Mouse (Mus musculus) stomach, embryonic 16.5 days (tissue): ENCODE data around the gene Ebf1. TPM values are rescaled to one million over a fixed set of nuclear protein-coding genes. Genes with fewer than 3 reads are reported as not detected.
A peak's percentile ranks its signal among the peaks of the same experiment; 100 is the strongest.

ENCODE experiments used
- ATAC-seq: fragments of 200-750 bp; cut with Nextera tagmentation; 2 replicates; pipeline ENCODE4 v1.8.0; 2017; ENCODE audit warnings: moderate number of reproducible peaks, moderate TSS enrichment; ENCODE audit not compliant: insufficient read depth, low FRiP score
- H3K27ac ChIP-seq: fragments of 300-500 bp; sonication (generic); 2 replicates; pipeline ENCODE4 v1.5.1; 2014; ENCODE audit warnings: low read length
- H3K27me3 ChIP-seq: fragments of 300-500 bp; sonication (generic); 2 replicates; pipeline ENCODE4 v1.6.1; 2014; ENCODE audit warnings: low read length, control low read depth, mixed read lengths; ENCODE audit not compliant: control insufficient read depth, insufficient read depth
- H3K36me3 ChIP-seq: fragments of 300-500 bp; sonication (generic); 2 replicates; pipeline ENCODE4 v1.6.1; 2014; ENCODE audit warnings: low read length; ENCODE audit not compliant: control insufficient read depth, insufficient read depth
- H3K4me1 ChIP-seq: fragments of 300-500 bp; sonication (generic); 2 replicates; pipeline ENCODE4 v1.6.1; 2014; ENCODE audit warnings: low read length, control low read depth, mixed read lengths; ENCODE audit not compliant: control insufficient read depth, insufficient read depth
- H3K4me2 ChIP-seq: fragments of 300-500 bp; sonication (generic); 2 replicates; pipeline ENCODE4 v1.6.1; 2014; ENCODE audit warnings: low read depth, low read length, mixed read lengths
- H3K4me3 ChIP-seq: fragments of 300-500 bp; sonication (generic); replicated peaks from 2 replicates; pipeline ENCODE4 v1.5.1; 2014; ENCODE audit warnings: mild to moderate bottlenecking, low read length
- H3K9ac ChIP-seq: fragments of 300-500 bp; sonication (generic); 2 replicates; pipeline ENCODE4 v1.6.1; 2014; ENCODE audit warnings: low read length
- H3K9me3 ChIP-seq: fragments of 300-500 bp; sonication (generic); replicated peaks from 2 replicates; pipeline ENCODE4 v1.6.1; 2016; ENCODE audit warnings: low read length, control low read depth; ENCODE audit not compliant: control insufficient read depth
- WGBS: fragments of 180-500 bp; shearing (Covaris S2); extraction: QIAGEN DNeasy Blood & Tissue Kit; methylation state at CpG from one replicate; pipeline ENCODE4 v1.1.7; 2014; 5-methylcytosine and 5-hydroxymethylcytosine counted together
- polyA plus RNA-seq: library from polyadenylated mRNA; unstranded; fragments of >200 nt; fragmentation: Nextera tagmentation; extraction: Ambion mirVana; gene quantifications from 2 replicates; pipeline ENCODE4 v1.2.1, GENCODE M21; 2015

The Ebf1 gene
- polyA plus RNA-seq, 1 experiment from 2014 or later: 12.4 TPM

DNA sequence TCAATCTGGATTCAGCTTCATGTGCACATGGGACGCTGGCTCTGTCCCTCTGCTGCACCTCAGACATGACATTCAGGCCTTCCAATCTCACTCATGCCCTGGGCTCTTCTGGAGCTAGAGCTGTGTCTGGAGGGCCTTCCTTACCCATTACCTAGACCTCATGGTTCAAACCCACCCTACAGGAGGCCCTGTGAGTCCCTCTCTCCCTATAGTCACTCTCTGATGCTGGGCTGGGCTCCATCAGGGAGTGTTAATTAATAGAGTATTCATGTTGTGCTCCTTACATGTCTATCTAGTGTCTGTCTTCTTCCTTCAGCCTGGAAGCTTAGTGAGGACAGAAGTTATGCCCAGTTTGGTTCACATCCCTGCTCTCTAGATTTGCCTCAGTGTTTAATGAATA is 88.7 kb downstream of the Ebf1 start:
- Histone ChIP-seq H3K4me2 (no peak overlapping the region), H3K9me3 (no peaks in the 10 kb centered on the region), H3K27ac (no peak overlapping the region), H3K27me3 (no peaks in the 10 kb centered on the region), H3K4me3 (no peak overlapping the region), H3K36me3 (no peaks in the 10 kb centered on the region), H3K4me1 (peaks cover 3% of the 10 kb centered on the region; the same call in 1 of the 2 replicates), H3K9ac (no peak overlapping the region)
- WGBS: 96% methylated on average over 1 of the region's 1 CpGs
- ATAC-seq: no peak

DNA sequence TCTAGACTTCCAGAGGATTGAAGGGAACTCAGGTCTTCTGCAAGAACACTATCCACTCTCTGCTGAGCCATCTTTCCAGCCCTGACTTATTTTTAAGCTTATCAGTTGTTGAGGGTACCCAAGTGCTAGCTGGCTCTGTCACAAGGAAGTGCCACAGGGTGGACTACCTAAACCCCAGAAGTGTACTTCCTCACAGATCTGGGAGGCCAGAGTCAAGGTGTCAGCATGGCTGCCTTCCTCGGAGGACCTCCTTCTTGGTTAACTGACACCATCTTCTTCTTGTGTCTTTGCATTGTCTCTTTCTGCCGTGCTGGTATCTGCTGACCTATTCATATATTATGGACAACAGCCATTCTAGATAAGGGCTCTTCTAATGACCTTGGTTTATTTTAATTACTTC is 89.3 kb downstream of the Ebf1 start:
- H3K9ac ChIP-seq: no peak overlapping the region
- 64% methylated on average over 2 of the region's 2 CpGs for WGBS

DNA sequence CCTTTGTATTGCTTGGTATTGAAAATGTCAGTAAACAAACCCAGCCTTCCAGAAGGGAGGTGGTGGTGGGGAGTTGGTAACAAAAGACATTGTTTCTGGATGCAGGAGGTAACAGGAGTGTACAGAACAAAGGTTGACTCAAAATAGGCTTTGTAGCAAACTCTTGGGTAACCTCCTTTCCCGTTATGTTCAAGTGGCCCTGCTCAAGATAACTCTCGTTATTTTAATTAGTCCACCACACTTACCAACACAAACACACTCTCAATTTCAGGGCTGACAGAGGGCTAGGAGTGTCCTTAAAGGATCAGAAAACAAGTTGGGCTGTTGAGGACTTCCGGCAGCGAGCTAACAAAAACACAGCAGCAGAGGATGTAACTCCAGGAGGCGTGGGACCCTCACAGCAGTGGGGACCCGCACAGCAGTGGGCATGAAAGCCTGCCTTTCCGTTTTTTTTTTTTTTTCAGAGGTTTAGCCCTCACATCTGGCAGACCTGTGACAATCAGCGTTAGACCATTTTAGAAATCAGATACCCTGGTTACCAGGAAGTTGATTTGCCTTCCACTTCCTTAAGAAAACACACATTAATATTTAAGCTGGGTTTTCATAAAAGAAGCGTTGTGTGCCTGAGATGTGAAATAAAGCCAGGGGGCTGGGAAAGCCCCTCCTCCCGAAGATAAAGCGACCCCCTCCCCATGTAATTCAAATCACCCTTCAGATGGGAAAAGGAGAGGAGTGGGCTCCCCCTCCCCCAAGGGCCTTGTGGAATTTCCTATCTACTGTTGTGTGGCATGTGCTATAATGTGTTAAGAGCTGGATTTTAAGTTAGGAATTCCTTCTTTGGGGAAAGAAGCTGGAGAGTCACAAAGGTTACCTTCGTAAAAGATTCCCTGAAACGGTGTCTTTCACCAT is 90.5 kb downstream of the Ebf1 start:
- Histone ChIP-seq H3K4me3 (no peak overlapping the region), H3K36me3 (no peaks in the 10 kb centered on the region), H3K4me2 (peak overlapping the region; percentile 39), H3K27me3 (no peaks in the 10 kb centered on the region), H3K9me3 (no peaks in the 10 kb centered on the region), H3K9ac (no peak overlapping the region), H3K27ac (0 out of 2 replicates have a peak overlapping the region, but pooled peaks have one; percentile 12), H3K4me1 (peaks cover 3% of the 10 kb centered on the region; the same call in 1 of the 2 replicates)
- 24% methylated on average over 13 of the region's 13 CpGs for WGBS
- no peak for ATAC-seq

More for the DNA sequence above, 89.3 kb downstream of the Ebf1 start:
- Histone ChIP-seq H3K9me3 (no peaks in the 10 kb centered on the region), H3K36me3 (no peaks in the 10 kb centered on the region), H3K4me2 (no peak overlapping the region), H3K4me3 (no peak overlapping the region), H3K4me1 (peaks cover 3% of the 10 kb centered on the region; the same call in 1 of the 2 replicates), H3K27ac (no peak overlapping the region), H3K27me3 (no peaks in the 10 kb centered on the region)
- ATAC-seq: no peak

DNA sequence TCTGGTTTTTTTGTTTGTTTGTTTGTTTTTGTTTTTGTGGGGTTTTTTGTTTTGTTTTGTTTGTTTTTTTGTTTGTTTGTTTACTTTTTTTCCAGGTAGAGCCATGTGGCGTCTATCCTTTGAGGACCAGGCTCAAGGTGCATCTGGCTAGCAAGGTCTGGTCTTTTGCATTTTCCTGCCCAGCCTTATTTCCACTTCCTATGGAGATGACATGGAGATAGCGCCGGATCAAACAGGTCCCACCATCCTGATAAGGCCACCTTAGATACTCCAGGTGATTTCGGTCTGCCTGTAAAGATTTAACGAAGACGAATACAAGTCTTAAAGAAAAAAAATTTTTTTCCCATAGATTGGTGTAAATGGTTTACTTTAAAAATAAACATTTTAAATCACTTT is 91.2 kb downstream of the Ebf1 start:
- ATAC-seq: no peak
- no peak overlapping the region for H3K4me3 ChIP-seq
- WGBS: 61% methylated on average over 6 of the region's 6 CpGs
- no peak overlapping the region for H3K27ac ChIP-seq
- H3K9ac ChIP-seq: no peak overlapping the region
- no peak overlapping the region for H3K4me2 ChIP-seq
- no peaks in the 10 kb centered on the region for H3K9me3 ChIP-seq
- H3K36me3 ChIP-seq: no peaks in the 10 kb centered on the region
- peaks cover 3% of the 10 kb centered on the region; the same call in 1 of the 2 replicates for H3K4me1 ChIP-seq
- no peaks in the 10 kb centered on the region for H3K27me3 ChIP-seq

DNA sequence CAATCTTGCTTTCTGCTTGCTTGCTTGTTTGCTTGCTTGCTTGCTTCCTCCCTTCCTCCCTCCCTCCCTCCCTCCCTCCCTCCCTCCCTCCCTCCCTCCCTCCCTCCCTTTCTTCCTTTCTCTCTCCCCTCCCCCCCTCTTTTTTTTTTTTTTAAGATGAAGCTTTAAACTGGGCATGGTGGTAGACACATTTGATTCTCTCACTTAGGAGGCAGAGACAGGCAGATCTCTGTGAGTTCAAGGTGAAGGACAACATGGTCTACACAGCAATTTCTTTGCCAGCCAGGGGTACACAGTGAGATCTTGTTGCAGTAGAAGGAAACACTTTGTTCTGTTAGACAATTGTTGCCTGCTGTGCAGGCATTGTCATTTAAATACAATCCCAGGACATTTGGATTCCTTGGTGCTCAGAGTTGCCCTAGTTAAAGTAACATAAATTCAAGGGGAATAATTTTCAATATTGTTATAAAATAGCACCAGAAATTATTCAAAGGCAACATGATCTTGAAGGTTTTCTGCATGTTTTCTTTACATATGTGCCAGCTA is 92.0 kb downstream of the Ebf1 start:
- no peak overlapping the region for H3K27ac ChIP-seq
- no peaks in the 10 kb centered on the region for H3K36me3 ChIP-seq
- no peak for ATAC-seq
- H3K9me3 ChIP-seq: no peaks in the 10 kb centered on the region
- H3K4me1 ChIP-seq: peaks cover 3% of the 10 kb centered on the region; the same call in 1 of the 2 replicates
- no peak overlapping the region for H3K4me2 ChIP-seq
- no peak overlapping the region for H3K9ac ChIP-seq
- H3K4me3 ChIP-seq: no peak overlapping the region
- H3K27me3 ChIP-seq: no peaks in the 10 kb centered on the region

DNA sequence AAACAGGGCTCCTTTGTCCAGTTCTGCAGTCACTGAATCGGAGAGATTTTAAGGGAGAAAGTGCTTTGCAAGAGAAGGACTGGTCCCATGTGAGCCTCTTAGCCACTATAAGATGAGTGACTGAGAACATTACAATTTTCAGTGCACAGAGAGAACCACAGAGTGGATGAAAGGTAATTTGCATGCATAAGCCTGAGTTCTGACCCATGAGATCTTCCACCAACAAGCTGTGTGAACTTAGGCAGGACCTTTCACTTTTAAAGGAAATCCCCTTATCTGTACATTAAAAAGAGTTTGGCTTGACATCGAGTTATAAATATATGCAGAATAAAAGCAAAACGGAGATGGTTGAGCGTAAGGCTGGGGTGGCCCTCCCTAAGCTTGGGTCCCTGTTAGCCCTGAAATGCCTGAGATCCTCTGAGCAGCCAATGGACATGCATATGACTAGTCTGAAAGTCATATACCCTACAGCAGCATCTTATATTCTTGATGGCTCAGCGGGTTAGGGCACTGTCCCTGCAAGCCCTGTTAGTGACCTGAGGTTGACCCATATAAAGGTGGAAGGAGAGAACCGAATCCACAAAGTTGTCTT is 92.8 kb downstream of the Ebf1 start:
- no peak overlapping the region for H3K27ac ChIP-seq
- no peak overlapping the region for H3K4me2 ChIP-seq
- no peak overlapping the region for H3K9ac ChIP-seq
- no peak overlapping the region for H3K4me3 ChIP-seq
- H3K9me3 ChIP-seq: no peaks in the 10 kb centered on the region
- H3K27me3 ChIP-seq: no peaks in the 10 kb centered on the region
- no peak for ATAC-seq
- peaks cover 3% of the 10 kb centered on the region; the same call in 1 of the 2 replicates for H3K4me1 ChIP-seq
- WGBS: 67% methylated on average over 6 of the region's 6 CpGs
- no peaks in the 10 kb centered on the region for H3K36me3 ChIP-seq

DNA sequence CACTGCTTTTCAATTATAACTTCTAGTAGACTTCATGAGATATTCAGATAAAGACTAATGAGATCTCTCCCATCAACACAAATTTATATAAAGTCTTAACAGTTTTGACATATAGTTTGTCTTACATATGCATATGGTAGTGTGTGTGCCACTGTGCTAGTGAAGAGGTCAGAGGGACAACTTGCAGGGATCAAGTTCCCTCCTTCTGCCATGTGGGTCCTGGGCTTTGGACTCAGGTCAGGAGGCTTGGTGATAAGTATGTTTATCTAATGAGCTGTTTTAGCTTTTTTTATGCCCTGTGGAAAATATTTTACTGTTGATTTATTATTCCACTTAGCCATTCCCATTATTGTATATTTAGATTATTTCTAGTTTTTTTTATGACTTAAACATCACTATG is 93.7 kb downstream of the Ebf1 start:
- Histone ChIP-seq H3K9ac (no peak overlapping the region), H3K27ac (no peak overlapping the region), H3K27me3 (no peaks in the 10 kb centered on the region), H3K36me3 (no peaks in the 10 kb centered on the region), H3K9me3 (no peaks in the 10 kb centered on the region), H3K4me2 (no peak overlapping the region), H3K4me1 (peaks cover 3% of the 10 kb centered on the region; the same call in 1 of the 2 replicates), H3K4me3 (no peak overlapping the region)
- no peak for ATAC-seq

DNA sequence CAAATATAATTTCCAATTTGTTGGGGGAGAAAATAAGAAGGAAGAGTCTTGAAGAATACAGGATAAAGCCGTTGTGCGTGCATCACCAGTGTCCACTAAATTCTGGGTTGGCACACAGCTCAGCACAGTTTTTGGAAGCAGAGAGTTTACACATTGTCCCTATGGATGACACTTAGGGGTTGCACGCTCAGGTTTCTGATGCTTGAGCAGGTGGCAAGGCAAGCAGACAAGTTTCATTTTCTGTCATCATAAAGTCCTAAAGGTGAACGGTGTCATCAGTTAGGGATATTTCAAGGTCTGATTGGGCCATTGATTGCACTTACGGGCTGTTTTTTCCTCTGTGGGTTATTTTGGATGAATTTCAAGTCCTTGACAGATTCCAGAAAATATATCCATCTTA is 97.1 kb downstream of the Ebf1 start:
- H3K27ac ChIP-seq: no peak overlapping the region
- H3K27me3 ChIP-seq: no peaks in the 10 kb centered on the region
- H3K9me3 ChIP-seq: no peaks in the 10 kb centered on the region
- H3K4me3 ChIP-seq: no peak overlapping the region
- H3K36me3 ChIP-seq: no peaks in the 10 kb centered on the region
- no peak overlapping the region for H3K9ac ChIP-seq
- ATAC-seq: no peak
- no peak overlapping the region for H3K4me2 ChIP-seq
- WGBS: 89% methylated on average over 5 of the region's 5 CpGs
- H3K4me1 ChIP-seq: no peaks in the 10 kb centered on the region

DNA sequence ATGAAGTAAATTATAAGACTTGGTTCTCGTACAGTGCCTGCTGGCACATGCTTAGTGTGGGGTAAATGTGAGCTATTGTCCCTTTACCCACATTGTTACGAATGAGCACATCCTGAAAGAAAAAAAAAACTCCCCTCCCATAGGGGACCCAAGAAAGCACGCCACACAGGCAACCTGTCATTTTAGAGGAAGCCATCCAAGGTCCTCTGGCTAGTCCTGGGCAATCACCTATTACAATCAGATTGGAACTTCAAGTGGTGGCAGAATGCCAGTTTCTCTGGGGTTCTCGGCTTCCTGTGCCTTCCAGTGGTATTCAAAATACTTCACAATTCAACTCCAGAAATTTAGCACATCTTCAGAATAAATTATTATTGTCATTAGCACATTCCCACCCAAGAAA is 98.7 kb downstream of the Ebf1 start:
- H3K4me3 ChIP-seq: no peak overlapping the region
- 79% methylated on average over 4 of the region's 4 CpGs for WGBS
- H3K4me2 ChIP-seq: no peak overlapping the region
- H3K27me3 ChIP-seq: no peaks in the 10 kb centered on the region
- H3K4me1 ChIP-seq: no peaks in the 10 kb centered on the region
- no peak for ATAC-seq
- H3K9me3 ChIP-seq: no peaks in the 10 kb centered on the region
- no peak overlapping the region for H3K27ac ChIP-seq
- H3K9ac ChIP-seq: no peak overlapping the region
- H3K36me3 ChIP-seq: no peaks in the 10 kb centered on the region
